Mouse (Mus musculus): ENCODE measurements around the gene Rps8. TPM values are rescaled to one million over a fixed set of nuclear protein-coding genes. Genes with fewer than 3 reads are reported as not detected.

Gene Rps8
- total and polyA plus RNA-seq, 2 experiments from 2014 or later, result 439 to 493 TPM

DNA sequence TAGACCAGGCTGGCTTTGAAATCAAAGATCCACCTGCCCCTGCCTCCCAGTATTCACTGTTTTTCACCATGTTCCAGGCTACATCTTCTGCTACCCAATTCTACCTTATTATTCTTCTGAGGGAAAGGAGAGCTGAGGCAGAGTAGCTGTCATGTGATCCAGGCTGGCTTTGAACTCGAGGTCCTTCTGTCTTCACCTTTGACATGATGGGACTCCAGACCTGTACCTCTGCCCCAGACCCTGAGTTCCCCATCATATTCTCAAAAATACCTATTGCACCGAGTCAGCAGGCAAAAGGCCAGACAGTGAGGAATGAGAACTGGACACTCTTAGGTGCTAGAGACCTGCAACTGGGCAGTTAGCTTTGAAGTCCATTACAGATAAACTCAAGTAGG, 21.4 kb downstream of the Rps8 start:
- TF ChIP-seq CTCF (IDR thresholded peaks at IDR 0.05), result no peak
- H3K27ac ChIP-seq (ENCODE audit: low read depth, low read length), result no peak overlapping the region
- WGBS, result 33% methylated on average over 2 of the region's 2 CpGs
- DNase-seq (ENCODE audit: low spot score), result no peak
- no peaks in the 10 kb centered on the region for H3K9me3 ChIP-seq (ENCODE audit: low read length)
- no peak for ATAC-seq (ENCODE audit: low FRiP score)
- H3K4me3 ChIP-seq (ENCODE audit: low read depth, low read length), result peak overlapping the region; percentile 83; the same call in 1 of the 2 replicates
- H3K4me2 ChIP-seq (ENCODE audit: low read depth, low read length, poor library complexity, severe bottlenecking), result no peak overlapping the region
- H3K27me3 ChIP-seq (ENCODE audit: insufficient read depth, low read length), result no peaks in the 10 kb centered on the region
- H3K36me3 ChIP-seq (ENCODE audit: insufficient read depth, low read length), result peaks cover 15% of the 10 kb centered on the region; the same call in 1 of the 2 replicates
- no peak overlapping the region for H3K9ac ChIP-seq (replicated peaks; ENCODE audit: low read length, poor library complexity, severe bottlenecking)
- H3K4me1 ChIP-seq (ENCODE audit: insufficient read depth, low read length), result peaks cover 7% of the 10 kb centered on the region; the same call in 1 of the 2 replicates

GRCm38 (mm10) chr4:117133817-117134600, 22.0 kb downstream of the Rps8 start, which contains the start of gene Plk3:
TSS of gene Plk3 (minus strand) at chr4:117133963.
- Histone ChIP-seq H3K4me2 (ENCODE audit: low read depth, low read length, poor library complexity, severe bottlenecking) (peak within 1 kb of the TSS; percentile 55), H3K4me1 (ENCODE audit: insufficient read depth, low read length) (peaks cover 7% of the 10 kb centered on the region; the same call in 1 of the 2 replicates), H3K4me3 (ENCODE audit: low read depth, low read length) (peak within 1 kb of the TSS; percentile 83), H3K9ac (replicated peaks; ENCODE audit: low read length, poor library complexity, severe bottlenecking) (peak within 1 kb of the TSS; percentile 86), H3K36me3 (ENCODE audit: insufficient read depth, low read length) (peaks cover 18% of the 10 kb centered on the region), H3K27ac (ENCODE audit: low read depth, low read length) (peak within 1 kb of the TSS; percentile 85), H3K9me3 (ENCODE audit: low read length) (no peaks in the 10 kb centered on the region), H3K27me3 (ENCODE audit: insufficient read depth, low read length) (no peaks in the 10 kb centered on the region)
- DNase-seq (ENCODE audit: low spot score) (peak; percentile 99), ATAC-seq (ENCODE audit: low FRiP score) (peak; percentile 91)
- TF ChIP-seq CTCF (IDR thresholded peaks at IDR 0.05), result peak; percentile 52
- 2% methylated on average over 34 of the region's 48 CpGs for WGBS

GRCm38 (mm10) chr4:117133366-117133796, 22.7 kb downstream of the Rps8 start:
- Histone ChIP-seq H3K4me2 (ENCODE audit: low read depth, low read length, poor library complexity, severe bottlenecking) (peak overlapping the region; percentile 55), H3K36me3 (ENCODE audit: insufficient read depth, low read length) (peaks cover 24% of the 10 kb centered on the region), H3K9me3 (ENCODE audit: low read length) (no peaks in the 10 kb centered on the region), H3K4me3 (ENCODE audit: low read depth, low read length) (peak overlapping the region; percentile 83), H3K27ac (ENCODE audit: low read depth, low read length) (peak overlapping the region; percentile 85), H3K9ac (replicated peaks; ENCODE audit: low read length, poor library complexity, severe bottlenecking) (peak overlapping the region; percentile 86), H3K27me3 (ENCODE audit: insufficient read depth, low read length) (no peaks in the 10 kb centered on the region), H3K4me1 (ENCODE audit: insufficient read depth, low read length) (peaks cover 7% of the 10 kb centered on the region; the same call in 1 of the 2 replicates)
- WGBS, result under 1% methylated on average over 41 of the region's 42 CpGs
- TF ChIP-seq CTCF (IDR thresholded peaks at IDR 0.05), result no peak
- ATAC-seq (ENCODE audit: low FRiP score) (peak; percentile 32), DNase-seq (ENCODE audit: low spot score) (peak; percentile 57)

- DNase-seq (ENCODE audit: low spot score) (no peak), ATAC-seq (ENCODE audit: low FRiP score) (no peak)
- peaks cover 7% of the 10 kb centered on the region; the same call in 1 of the 2 replicates for H3K4me1 ChIP-seq (ENCODE audit: insufficient read depth, low read length)
- H3K4me2 ChIP-seq (ENCODE audit: low read depth, low read length, poor library complexity, severe bottlenecking), result peak overlapping the region; percentile 55
- H3K9ac ChIP-seq (replicated peaks; ENCODE audit: low read length, poor library complexity, severe bottlenecking), result peak overlapping the region; percentile 86
- WGBS, result 7% methylated on average over 11 of the region's 11 CpGs
- no peaks in the 10 kb centered on the region for H3K27me3 ChIP-seq (ENCODE audit: insufficient read depth, low read length)
- no peak for TF ChIP-seq CTCF (IDR thresholded peaks at IDR 0.05)
- H3K9me3 ChIP-seq (ENCODE audit: low read length), result no peaks in the 10 kb centered on the region
- peak overlapping the region; percentile 83 for H3K4me3 ChIP-seq (ENCODE audit: low read depth, low read length)
- peak overlapping the region; percentile 85 for H3K27ac ChIP-seq (ENCODE audit: low read depth, low read length)
- peaks cover 30% of the 10 kb centered on the region for H3K36me3 ChIP-seq (ENCODE audit: insufficient read depth, low read length)
These were observed 23.3 kb downstream of the Rps8 start for GRCm38 (mm10) chr4:117132794-117133143.

DNA sequence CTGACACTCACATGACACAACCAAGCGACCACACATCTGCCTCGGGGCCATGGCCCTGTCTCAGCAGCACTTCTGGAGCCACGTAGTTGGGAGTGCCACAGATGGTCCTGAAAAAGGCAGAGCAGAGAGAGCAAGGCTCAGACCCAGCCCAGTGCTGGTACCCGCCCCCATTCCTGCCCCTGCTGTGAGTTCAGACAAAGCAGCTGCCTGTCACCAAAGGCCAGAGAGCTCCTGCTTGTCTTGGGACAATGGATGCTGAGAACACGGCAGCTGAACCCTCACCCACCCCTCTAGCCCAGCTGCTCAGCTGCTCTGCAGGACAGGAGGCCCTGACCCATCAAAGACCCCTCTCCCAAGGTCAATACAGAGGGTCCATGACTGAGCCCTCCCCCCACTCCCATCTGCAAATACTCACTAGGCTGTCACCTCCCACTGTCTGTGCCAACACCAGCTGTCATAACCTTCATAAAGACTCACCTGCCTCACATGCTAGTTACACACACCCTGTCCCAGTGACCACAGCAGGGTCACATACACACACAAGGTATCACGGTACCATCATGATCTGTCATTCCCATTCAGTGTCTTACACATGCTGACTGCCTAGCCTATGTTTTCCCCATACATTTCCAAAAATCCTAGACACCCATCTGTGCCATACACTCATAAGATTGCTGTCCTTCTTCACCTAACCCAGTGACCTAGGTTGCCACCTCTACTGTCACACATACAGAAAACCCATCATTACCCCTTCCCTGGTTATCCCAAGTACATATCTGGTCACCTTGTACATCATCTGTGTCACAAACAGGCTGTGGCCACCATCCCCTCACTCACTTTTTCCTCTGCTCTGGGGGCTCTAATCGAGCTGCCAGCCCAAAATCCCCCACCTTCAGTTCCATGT, 23.9 kb downstream of the Rps8 start:
- Histone ChIP-seq H3K27ac (ENCODE audit: low read depth, low read length) (peak overlapping the region; percentile 85), H3K9ac (replicated peaks; ENCODE audit: low read length, poor library complexity, severe bottlenecking) (peak overlapping the region; percentile 86), H3K4me2 (ENCODE audit: low read depth, low read length, poor library complexity, severe bottlenecking) (peak overlapping the region; percentile 55), H3K4me1 (ENCODE audit: insufficient read depth, low read length) (peaks cover 7% of the 10 kb centered on the region; the same call in 1 of the 2 replicates), H3K4me3 (ENCODE audit: low read depth, low read length) (peak overlapping the region; percentile 83), H3K27me3 (ENCODE audit: insufficient read depth, low read length) (no peaks in the 10 kb centered on the region), H3K9me3 (ENCODE audit: low read length) (no peaks in the 10 kb centered on the region), H3K36me3 (ENCODE audit: insufficient read depth, low read length) (peaks cover 31% of the 10 kb centered on the region)
- no peak for ATAC-seq (ENCODE audit: low FRiP score)
- WGBS, result 17% methylated on average over 7 of the region's 7 CpGs
- TF ChIP-seq CTCF (IDR thresholded peaks at IDR 0.05), result no peak
- DNase-seq (ENCODE audit: low spot score), result peak; percentile 59
